Comparison of ENCODE assay signal across 8 mouse cellular contexts in genomic region chr8:13676302-13676700, GRCm38 (mm10). TPM values are rescaled to one million over a fixed set of nuclear protein-coding genes. Genes with fewer than 3 reads are reported as not detected.
DNase-seq lines count a peak whose midpoint lies in the region; ATAC-seq and TF ChIP-seq lines count a peak whose summit lies in the region.

No protein-coding gene starts in this region.

- peaks cover 51% of the 10 kb centered on the region for H3K79me3 ChIP-seq in C2C12 (ENCODE audit: low read depth)

- H3K9ac ChIP-seq in embryonic facial prominence, embryonic 15.5 days = peak overlapping the region; percentile 43
- H3K9ac ChIP-seq in heart, embryonic 11.5 days (ENCODE audit: low read depth, low read length) = peak overlapping the region; percentile 78
- H3K9ac ChIP-seq in kidney, embryonic 14.5 days (ENCODE audit: low read depth, low read length) = peak overlapping the region; percentile 69; the same call in 1 of the 2 replicates
- H3K9ac ChIP-seq in liver, adult 2 months (ENCODE audit: low read depth, low read length) = peak overlapping the region; percentile 58
- peak overlapping the region; percentile 86 for H3K9ac ChIP-seq in midbrain, postnatal 0 days (replicated peaks; ENCODE audit: low read length, poor library complexity, severe bottlenecking)
- H3K9ac ChIP-seq in stomach, embryonic 15.5 days = peak overlapping the region; percentile 42

- peak overlapping the region; percentile 81 for H3K4me3 ChIP-seq in C2C12 (ENCODE audit: insufficient read depth, poor library complexity, severe bottlenecking)
- H3K4me3 ChIP-seq in embryonic facial prominence, embryonic 15.5 days (replicated peaks) = peak overlapping the region; percentile 76
- peak overlapping the region; percentile 72 for H3K4me3 ChIP-seq in heart, embryonic 11.5 days (ENCODE audit: low read depth, low read length)
- H3K4me3 ChIP-seq in kidney, embryonic 14.5 days (ENCODE audit: low read length) = peak overlapping the region; percentile 76
- H3K4me3 ChIP-seq in liver, adult 2 months (ENCODE audit: insufficient read depth, low read depth, low read length) = peak overlapping the region; percentile 82
- peak overlapping the region; percentile 82 for H3K4me3 ChIP-seq in midbrain, postnatal 0 days (ENCODE audit: low read depth, low read length)
- peak overlapping the region; percentile 72 for H3K4me3 ChIP-seq in stomach, embryonic 15.5 days (replicated peaks)

- H3K36me3 ChIP-seq in C2C12 (ENCODE audit: control insufficient read depth, insufficient read depth) = peaks cover 5% of the 10 kb centered on the region
- no peaks in the 10 kb centered on the region for H3K36me3 ChIP-seq in embryonic facial prominence, embryonic 15.5 days
- H3K36me3 ChIP-seq in heart, embryonic 11.5 days (ENCODE audit: control insufficient read depth, insufficient read depth, low read length) = no peaks in the 10 kb centered on the region
- H3K36me3 ChIP-seq in kidney, embryonic 14.5 days (ENCODE audit: control insufficient read depth, insufficient read depth, low read length) = no peaks in the 10 kb centered on the region
- H3K36me3 ChIP-seq in liver, adult 2 months (ENCODE audit: control insufficient read depth, insufficient read depth, low read length) = no peaks in the 10 kb centered on the region
- no peaks in the 10 kb centered on the region for H3K36me3 ChIP-seq in midbrain, postnatal 0 days (ENCODE audit: insufficient read depth, low read length)
- H3K36me3 ChIP-seq in stomach, embryonic 15.5 days = no peaks in the 10 kb centered on the region

- H3ac ChIP-seq in C2C12 (ENCODE audit: control insufficient read depth, insufficient read length, low read depth) = peak overlapping the region; percentile 73

- TF ChIP-seq POLR2A in liver, adult 2 months (IDR thresholded peaks at IDR 0.05; ENCODE audit: extremely low read depth, insufficient read depth, low read length) = no peak

- peak overlapping the region; percentile 73 for H3K4me2 ChIP-seq in embryonic facial prominence, embryonic 15.5 days (replicated peaks)
- H3K4me2 ChIP-seq in heart, embryonic 11.5 days = peak overlapping the region; percentile 77
- peak overlapping the region; percentile 73 for H3K4me2 ChIP-seq in kidney, embryonic 14.5 days (replicated peaks; ENCODE audit: low read depth, low read length)
- peak overlapping the region; percentile 64 for H3K4me2 ChIP-seq in midbrain, postnatal 0 days (ENCODE audit: low read depth, low read length, poor library complexity, severe bottlenecking)
- H3K4me2 ChIP-seq in stomach, embryonic 15.5 days = peak overlapping the region; percentile 86

- no peak for TF ChIP-seq CTCF in C2C12 (IDR thresholded peaks at IDR 0.05; ENCODE audit: control insufficient read depth, insufficient read depth, insufficient read length)
- no peak for TF ChIP-seq CTCF in liver, adult 2 months (IDR thresholded peaks at IDR 0.05; ENCODE audit: low read depth, low read length)
- peak; percentile 56 for TF ChIP-seq CTCF in midbrain, postnatal 0 days (IDR thresholded peaks at IDR 0.05)

- H3K27me3 ChIP-seq in C2C12 (ENCODE audit: control insufficient read depth, insufficient read depth, insufficient read length) = no peaks in the 10 kb centered on the region
- H3K27me3 ChIP-seq in embryonic facial prominence, embryonic 15.5 days = peaks cover 6% of the 10 kb centered on the region; the same call in 1 of the 2 replicates
- peaks cover 4% of the 10 kb centered on the region; the same call in 1 of the 2 replicates for H3K27me3 ChIP-seq in heart, embryonic 11.5 days (ENCODE audit: control insufficient read depth, insufficient read depth, low read length)
- peaks cover 5% of the 10 kb centered on the region for H3K27me3 ChIP-seq in kidney, embryonic 14.5 days (ENCODE audit: control insufficient read depth, insufficient read depth, low read length)
- H3K27me3 ChIP-seq in liver, adult 2 months (ENCODE audit: control insufficient read depth, insufficient read depth, low read length) = no peaks in the 10 kb centered on the region
- H3K27me3 ChIP-seq in midbrain, postnatal 0 days (ENCODE audit: insufficient read depth, low read length) = no peaks in the 10 kb centered on the region
- H3K27me3 ChIP-seq in stomach, embryonic 15.5 days (replicated peaks) = 0 out of 2 replicates have a peak, but pooled peaks cover 6% of the 10 kb centered on the region

- H3K4me1 ChIP-seq in embryonic facial prominence, embryonic 15.5 days = peaks cover 43% of the 10 kb centered on the region
- H3K4me1 ChIP-seq in heart, embryonic 11.5 days (ENCODE audit: control insufficient read depth, insufficient read depth, low read length) = peaks cover 38% of the 10 kb centered on the region
- peaks cover 12% of the 10 kb centered on the region; the same call in 1 of the 2 replicates for H3K4me1 ChIP-seq in kidney, embryonic 14.5 days (ENCODE audit: control insufficient read depth, insufficient read depth, low read length)
- peaks cover 2% of the 10 kb centered on the region; the same call in 1 of the 2 replicates for H3K4me1 ChIP-seq in liver, adult 2 months (ENCODE audit: control insufficient read depth, insufficient read depth, low read length)
- H3K4me1 ChIP-seq in midbrain, postnatal 0 days (ENCODE audit: insufficient read depth, low read length) = peaks cover 8% of the 10 kb centered on the region
- H3K4me1 ChIP-seq in stomach, embryonic 15.5 days = peaks cover 20% of the 10 kb centered on the region

- ATAC-seq in embryonic facial prominence, embryonic 15.5 days (ENCODE audit: insufficient number of reproducible peaks, low FRiP score, low TSS enrichment, low read depth) = no peak
- no peak for ATAC-seq in heart, embryonic 11.5 days (replicated peaks; ENCODE audit: insufficient number of reproducible peaks, low FRiP score, low TSS enrichment)
- 0 out of 2 replicates have a peak, but pooled peaks have one; percentile 17 for ATAC-seq in kidney, embryonic 14.5 days (ENCODE audit: low FRiP score, low TSS enrichment)
- ATAC-seq in midbrain, postnatal 0 days (ENCODE audit: low FRiP score) = peak; percentile 36
- no peak for ATAC-seq in stomach, embryonic 15.5 days (ENCODE audit: insufficient read depth, low FRiP score, low read depth)

- DNase-seq in adrenal gland, postnatal 25 days = peak; percentile 30
- peak; percentile 81 for DNase-seq in liver, adult 2 months (ENCODE audit: extremely low read depth, low read depth, low spot score)
- peak; percentile 91 for DNase-seq in midbrain, postnatal 0 days (ENCODE audit: low spot score)

- no peaks in the 10 kb centered on the region for H3K9me3 ChIP-seq in embryonic facial prominence, embryonic 15.5 days (replicated peaks)
- H3K9me3 ChIP-seq in heart, embryonic 11.5 days (replicated peaks; ENCODE audit: control insufficient read depth, low read length) = no peaks in the 10 kb centered on the region
- H3K9me3 ChIP-seq in kidney, embryonic 14.5 days (ENCODE audit: control insufficient read depth, low read length) = no peaks in the 10 kb centered on the region
- H3K9me3 ChIP-seq in midbrain, postnatal 0 days (ENCODE audit: low read length) = no peaks in the 10 kb centered on the region
- no peaks in the 10 kb centered on the region for H3K9me3 ChIP-seq in stomach, embryonic 15.5 days

- under 1% methylated on average over 12 of the region's 12 CpGs for WGBS in embryonic facial prominence, embryonic 15.5 days
- under 1% methylated on average over 12 of the region's 12 CpGs for WGBS in heart, embryonic 11.5 days (ENCODE audit: insufficient replicate concordance)
- WGBS in kidney, embryonic 14.5 days = under 1% methylated on average over 12 of the region's 12 CpGs
- WGBS in liver, adult 2 months = under 1% methylated on average over 12 of the region's 12 CpGs
- under 1% methylated on average over 12 of the region's 12 CpGs for WGBS in midbrain, postnatal 0 days
- under 1% methylated on average over 12 of the region's 12 CpGs for WGBS in stomach, embryonic 15.5 days

- H3K79me2 ChIP-seq in C2C12 (ENCODE audit: control insufficient read depth, insufficient read depth) = peaks cover 61% of the 10 kb centered on the region
- H3K79me2 ChIP-seq in liver, adult 2 months (ENCODE audit: control insufficient read depth, insufficient read depth, low read length) = no peaks in the 10 kb centered on the region

- peak overlapping the region; percentile 82 for H3K27ac ChIP-seq in embryonic facial prominence, embryonic 15.5 days (replicated peaks)
- peak overlapping the region; percentile 77 for H3K27ac ChIP-seq in heart, embryonic 11.5 days (ENCODE audit: low read depth, low read length)
- H3K27ac ChIP-seq in kidney, embryonic 14.5 days (ENCODE audit: low read depth, low read length) = 0 out of 2 replicates have a peak overlapping the region, but pooled peaks have one; percentile 78
- peak overlapping the region; percentile 38 for H3K27ac ChIP-seq in liver, adult 2 months (replicated peaks; ENCODE audit: insufficient read depth, low read depth, low read length)
- H3K27ac ChIP-seq in midbrain, postnatal 0 days (ENCODE audit: low read depth, low read length) = peak overlapping the region; percentile 91
- peak overlapping the region; percentile 85 for H3K27ac ChIP-seq in stomach, embryonic 15.5 days

TF ChIP-seq in C2C12, 6 proteins besides CTCF, POLR2A, EP300 and RAD21 (continues in another document):
- TF ChIP-seq MAX (IDR thresholded peaks at IDR 0.05) = peak; percentile 87

RNA-seq across cellular contexts. Expression of gene Rasa3, which starts 1.1 kb away (rescaled TPM):
- 67.0 TPM for polyA plus RNA-seq in C2C12 (2012; fragmentation: generic; extraction: Trizol)
- 39.2 and 63.9 TPM in 2 replicates for total RNA-seq in adrenal gland, postnatal 25 days (2021)
- polyA plus RNA-seq in embryonic facial prominence, embryonic 15.5 days (2015; fragmentation: Nextera tagmentation; extraction: Ambion mirVana) = 36.0 and 37.4 TPM in 2 replicates
- 26.3 and 36.3 TPM in 2 replicates for polyA plus RNA-seq in heart, embryonic 11.5 days (2014; fragmentation: Nextera tagmentation; extraction: Ambion mirVana)
- 8.0 and 20.2 TPM in 2 replicates for polyA plus RNA-seq in kidney, embryonic 14.5 days (2014; fragmentation: Nextera tagmentation; extraction: Ambion mirVana)
- 10.3 TPM in 2 replicates for total RNA-seq in liver, adult 2 months (2014; rRNA removed)
- 6.1 and 6.6 TPM in 2 replicates for polyA plus RNA-seq in liver, adult 2 months (2012; rRNA removed)
- 43.9 and 52.7 TPM in 2 replicates for total RNA-seq in midbrain, postnatal 0 days (2014; rRNA removed)
- 20.5 and 23.5 TPM in 2 replicates for polyA plus RNA-seq in midbrain, postnatal 0 days (2015; fragmentation: Nextera tagmentation; extraction: Ambion mirVana)
- polyA plus RNA-seq in stomach, embryonic 15.5 days (2015; fragmentation: Nextera tagmentation; extraction: Ambion mirVana) = 26.0 and 27.0 TPM in 2 replicates

RNA-seq across cellular contexts. Expression of gene Cfap97d2, which starts 29.4 kb away (rescaled TPM):
- not detected for polyA plus RNA-seq in C2C12 (2012; fragmentation: generic; extraction: Trizol)
- total RNA-seq in adrenal gland, postnatal 25 days (2021) = not detected in 2 replicates
- polyA plus RNA-seq in embryonic facial prominence, embryonic 15.5 days (2015; fragmentation: Nextera tagmentation; extraction: Ambion mirVana) = 1.4 and 2.3 TPM in 2 replicates
- not detected in 2 replicates for polyA plus RNA-seq in heart, embryonic 11.5 days (2014; fragmentation: Nextera tagmentation; extraction: Ambion mirVana)
- 0.11 TPM in 1 of 2 replicates, not detected in the other for polyA plus RNA-seq in kidney, embryonic 14.5 days (2014; fragmentation: Nextera tagmentation; extraction: Ambion mirVana)
- total RNA-seq in liver, adult 2 months (2014; rRNA removed) = not detected in 2 replicates
- polyA plus RNA-seq in liver, adult 2 months (2012; rRNA removed) = not detected in 2 replicates
- total RNA-seq in midbrain, postnatal 0 days (2014; rRNA removed) = 0.24 and 4.9 TPM in 2 replicates
- 1.4 and 2.8 TPM in 2 replicates for polyA plus RNA-seq in midbrain, postnatal 0 days (2015; fragmentation: Nextera tagmentation; extraction: Ambion mirVana)
- not detected in 2 replicates for polyA plus RNA-seq in stomach, embryonic 15.5 days (2015; fragmentation: Nextera tagmentation; extraction: Ambion mirVana)

Comparison
In these comparisons a context has a peak if more than half of its experiments do, and no peak if none do; other contexts are left out.
1. DNase-seq: peak in every context shown above with its lines; median percentile 91 in midbrain, postnatal 0 days; 81 in liver, adult 2 months; 30 in adrenal gland, postnatal 25 days.
2. ATAC-seq: peak in kidney, embryonic 14.5 days (single experiment) and midbrain, postnatal 0 days (single experiment); none in embryonic facial prominence, embryonic 15.5 days (single experiment), heart, embryonic 11.5 days (single experiment) and stomach, embryonic 15.5 days (single experiment).
3. H3K27ac ChIP-seq: peak in every context shown above with its lines; median percentile 91 in midbrain, postnatal 0 days; 85 in stomach, embryonic 15.5 days; 82 in embryonic facial prominence, embryonic 15.5 days; 78 in kidney, embryonic 14.5 days; 77 in heart, embryonic 11.5 days; 38 in liver, adult 2 months.
4. Peak in every context shown above with its lines, with median percentiles within 50 percentile points of each other: H3K4me3 ChIP-seq, H3K4me2 ChIP-seq and H3K9ac ChIP-seq.